Mouse (Mus musculus) stomach, embryonic 14.5 days (tissue): ENCODE measurements around the gene Asah2. TPM values are rescaled to one million over a fixed set of nuclear protein-coding genes. Genes with fewer than 3 reads are reported as not detected.
"Not testable (repeated sequence)": the region's sequence is repeated elsewhere in the genome, so short reads cannot be mapped to it uniquely, and the experiment has no call there.

ENCODE experiments used
- ATAC-seq: fragments of 200-750 bp; cut with Nextera tagmentation; 2 replicates; pipeline ENCODE4 v1.8.0; 2017; ENCODE audit warnings: low read depth, moderate TSS enrichment; ENCODE audit not compliant: insufficient number of reproducible peaks, insufficient read depth, low FRiP score
- H3K27ac ChIP-seq: fragments of 300-500 bp; sonication (generic); 2 replicates; pipeline ENCODE4 v1.5.1; 2014; ENCODE audit warnings: mild to moderate bottlenecking, low read length, moderate library complexity, mixed read lengths
- H3K27me3 ChIP-seq: fragments of 300-500 bp; sonication (generic); 2 replicates; pipeline ENCODE4 v1.6.1; 2014; ENCODE audit warnings: low read length, control low read depth, mixed read lengths; ENCODE audit not compliant: control insufficient read depth, insufficient read depth
- H3K36me3 ChIP-seq: fragments of 300-500 bp; sonication (generic); 2 replicates; pipeline ENCODE4 v1.6.1; 2014; ENCODE audit warnings: mild to moderate bottlenecking, control low read depth, low read length, moderate library complexity, mixed read lengths; ENCODE audit not compliant: control insufficient read depth, insufficient read depth
- H3K4me1 ChIP-seq: fragments of 300-500 bp; sonication (generic); 2 replicates; pipeline ENCODE4 v1.6.1; 2014; ENCODE audit warnings: low read length, control low read depth, mixed read lengths; ENCODE audit not compliant: control insufficient read depth, insufficient read depth
- H3K4me2 ChIP-seq: fragments of 300-500 bp; sonication (generic); replicated peaks from 2 replicates; pipeline ENCODE4 v1.6.1; 2014; ENCODE audit warnings: low read depth, low read length, control low read depth
- H3K4me3 ChIP-seq: fragments of 300-500 bp; sonication (generic); 2 replicates; pipeline ENCODE4 v1.5.1; 2014; ENCODE audit warnings: low read depth, low read length, control low read depth
- H3K9ac ChIP-seq: fragments of 300-500 bp; sonication (generic); replicated peaks from 2 replicates; pipeline ENCODE4 v1.6.1; 2014; ENCODE audit warnings: low read depth, mild to moderate bottlenecking, control low read depth, low read length, moderate library complexity, mixed read lengths
- H3K9me3 ChIP-seq: fragments of 300-500 bp; sonication (generic); 2 replicates; pipeline ENCODE4 v1.6.1; 2016; ENCODE audit warnings: low read depth, low read length, control low read depth; ENCODE audit not compliant: control insufficient read depth
- WGBS: fragments of 180-500 bp; shearing (Covaris S2); extraction: QIAGEN DNeasy Blood & Tissue Kit; methylation state at CpG from one replicate; pipeline ENCODE4 v1.1.7; 2014; 5-methylcytosine and 5-hydroxymethylcytosine counted together
- polyA plus RNA-seq: library from polyadenylated mRNA; unstranded; fragments of >200 nt; fragmentation: Nextera tagmentation; extraction: Ambion mirVana; gene quantifications from 2 replicates; pipeline ENCODE4 v1.2.1, GENCODE M21; 2014

The Asah2 gene
- polyA plus RNA-seq, 1 experiment from 2014 or later: 2.2 TPM

DNA sequence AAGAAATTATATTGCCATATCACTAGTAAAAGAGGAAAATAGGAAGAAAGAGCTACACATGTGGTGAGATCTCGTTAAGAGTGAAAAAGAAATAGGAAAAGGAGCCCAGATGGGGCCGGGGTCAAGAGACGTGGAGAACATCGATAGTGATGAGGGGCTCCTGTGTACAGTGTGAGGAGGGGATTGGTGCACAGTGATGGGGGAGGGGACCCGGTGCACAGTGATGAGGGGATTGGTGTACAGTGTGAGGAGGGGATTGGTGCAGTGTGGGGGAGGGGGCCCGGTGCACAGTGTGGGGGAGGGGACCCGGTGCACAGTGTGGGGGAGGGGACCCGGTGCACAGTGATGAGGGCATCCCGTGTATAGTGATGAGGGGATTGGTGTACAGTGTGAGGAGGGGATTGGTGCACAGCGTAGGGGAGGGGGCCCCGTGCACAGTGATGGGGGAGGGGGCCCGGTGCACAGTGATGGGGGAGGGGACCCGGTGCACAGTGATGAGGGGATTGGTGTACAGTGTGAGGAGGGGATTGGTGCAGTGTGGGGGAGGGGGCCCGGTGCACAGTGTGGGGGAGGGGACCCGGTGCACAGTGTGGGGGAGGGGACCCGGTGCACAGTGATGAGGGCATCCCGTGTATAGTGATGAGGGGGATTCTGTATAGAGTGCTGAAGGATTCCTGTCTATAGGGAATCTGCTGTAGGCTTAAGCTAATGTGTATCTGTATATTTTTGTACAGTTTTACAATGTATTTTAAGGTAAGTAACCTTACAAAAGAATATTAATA, 23.9 kb upstream of the Asah2 start:
- H3K27ac ChIP-seq, H3K4me3 ChIP-seq, H3K4me2 ChIP-seq, H3K27me3 ChIP-seq, H3K4me1 ChIP-seq, ATAC-seq, H3K9me3 ChIP-seq, H3K36me3 ChIP-seq, H3K9ac ChIP-seq: not testable (repeated sequence)
- WGBS: 91% methylated on average over 14 of the region's 17 CpGs

DNA sequence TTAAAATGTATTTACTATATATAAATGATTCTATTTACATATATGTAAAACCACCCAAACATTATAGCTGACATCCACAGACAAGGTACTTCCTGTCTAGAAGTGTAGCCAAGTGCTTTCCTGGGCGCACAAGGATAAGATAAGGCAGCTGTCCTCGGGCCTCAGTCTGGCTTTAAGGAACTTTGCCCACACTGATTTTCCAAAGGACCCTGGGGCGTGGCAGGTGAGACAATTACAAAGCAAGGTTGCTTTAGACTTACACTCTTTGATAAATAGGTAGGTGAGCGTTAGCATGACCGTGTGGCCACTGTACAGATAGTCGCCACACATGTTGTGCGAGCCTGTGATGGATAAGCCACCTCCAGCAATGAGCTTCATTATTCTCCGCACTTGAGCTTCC, 21.3 kb upstream of the Asah2 start:
- Histone ChIP-seq H3K27ac (no peak overlapping the region), H3K4me3 (no peak overlapping the region), H3K9me3 (no peaks in the 10 kb centered on the region), H3K9ac (no peak overlapping the region), H3K4me1 (no peaks in the 10 kb centered on the region), H3K27me3 (no peaks in the 10 kb centered on the region), H3K4me2 (no peak overlapping the region), H3K36me3 (peaks cover 8% of the 10 kb centered on the region)
- no peak for ATAC-seq
- WGBS: 82% methylated on average over 8 of the region's 8 CpGs

DNA sequence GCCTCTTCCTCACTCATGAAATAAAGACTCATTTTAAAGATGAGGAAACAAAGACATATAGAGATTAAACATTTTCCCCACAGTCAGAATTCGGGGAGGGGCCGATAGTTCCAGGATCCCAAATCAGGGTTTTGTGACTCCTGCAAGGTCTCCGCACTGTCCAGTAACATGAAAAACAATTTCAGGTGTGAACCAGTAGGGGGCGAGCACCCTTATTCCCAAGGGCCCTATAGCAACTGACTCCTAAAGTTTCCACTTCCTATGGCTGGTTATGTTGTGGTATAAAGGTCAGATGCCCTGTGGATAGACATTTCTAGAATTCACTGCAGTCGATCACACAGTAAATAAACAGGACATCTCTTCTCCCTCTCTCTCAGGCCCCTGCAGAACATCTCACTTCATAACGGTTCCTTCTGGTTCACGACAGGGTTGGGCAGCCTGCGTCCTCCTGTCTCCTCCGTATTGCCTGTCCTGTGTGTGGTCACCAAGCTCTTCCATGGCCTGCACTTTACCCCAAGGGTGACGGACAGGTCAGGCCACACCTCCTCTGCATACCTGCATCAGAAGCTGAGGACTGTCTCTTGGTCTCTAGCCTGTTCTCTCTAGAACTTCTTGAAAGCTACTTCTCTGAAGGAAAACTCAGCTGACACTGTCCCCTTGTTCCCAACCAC, 19.3 kb upstream of the Asah2 start:
- WGBS: 72% methylated on average over 10 of the region's 10 CpGs
- peaks cover 12% of the 10 kb centered on the region for H3K36me3 ChIP-seq
- ATAC-seq: peak; percentile 61; the same call in 1 of the 2 replicates
- H3K4me2 ChIP-seq: no peak overlapping the region
- H3K9ac ChIP-seq: no peak overlapping the region
- H3K4me3 ChIP-seq: no peak overlapping the region
- H3K27ac ChIP-seq: no peak overlapping the region
- no peaks in the 10 kb centered on the region for H3K27me3 ChIP-seq
- no peaks in the 10 kb centered on the region for H3K9me3 ChIP-seq
- no peaks in the 10 kb centered on the region for H3K4me1 ChIP-seq

DNA sequence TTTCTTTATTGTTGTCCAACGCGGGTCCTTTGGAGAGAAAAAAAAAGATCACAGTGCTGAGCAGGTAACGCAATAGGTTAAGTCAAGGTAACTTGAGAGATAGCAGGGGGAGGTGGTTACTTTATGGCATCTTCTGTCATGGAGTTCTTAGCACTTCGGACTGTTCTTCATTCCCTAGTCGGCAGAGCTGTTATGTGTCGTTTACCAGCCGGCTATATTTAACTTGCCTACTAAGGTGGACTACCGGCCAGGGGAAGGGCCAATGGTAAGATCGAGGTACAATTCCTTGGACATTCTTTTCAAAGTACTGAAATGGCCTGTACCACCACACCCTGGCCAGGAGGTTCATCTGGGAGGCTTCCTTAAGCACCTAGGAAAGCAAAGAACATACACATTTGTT, 16.1 kb upstream of the Asah2 start:
- 93% methylated on average over 9 of the region's 9 CpGs for WGBS
- Histone ChIP-seq H3K9ac (no peak overlapping the region), H3K36me3 (peaks cover 12% of the 10 kb centered on the region), H3K4me3 (no peak overlapping the region), H3K9me3 (no peaks in the 10 kb centered on the region), H3K4me1 (no peaks in the 10 kb centered on the region), H3K27ac (no peak overlapping the region), H3K4me2 (no peak overlapping the region), H3K27me3 (no peaks in the 10 kb centered on the region)
- ATAC-seq: no peak

DNA sequence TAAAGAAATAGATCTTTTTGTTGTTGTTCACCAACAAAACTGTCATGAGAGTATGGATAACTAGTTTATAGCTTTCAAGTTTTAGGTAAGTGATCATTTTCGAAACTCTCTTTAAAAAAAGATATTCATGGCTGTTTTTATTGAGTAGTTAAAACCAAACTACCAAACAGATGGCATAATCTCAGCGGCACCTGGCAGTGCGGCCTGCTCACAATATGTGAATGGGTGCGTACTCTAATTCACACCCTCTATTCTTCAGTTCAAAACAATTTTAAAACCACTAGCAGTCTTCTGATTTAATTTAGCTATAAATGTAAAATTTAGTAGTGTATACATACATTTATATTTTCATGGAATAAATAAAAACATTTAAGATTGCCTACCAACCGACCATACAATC, 15.2 kb upstream of the Asah2 start:
- no peaks in the 10 kb centered on the region for H3K27me3 ChIP-seq
- H3K9me3 ChIP-seq: no peaks in the 10 kb centered on the region
- no peak overlapping the region for H3K9ac ChIP-seq
- H3K36me3 ChIP-seq: peaks cover 8% of the 10 kb centered on the region; the same call in 1 of the 2 replicates
- no peaks in the 10 kb centered on the region for H3K4me1 ChIP-seq
- ATAC-seq: no peak
- H3K27ac ChIP-seq: no peak overlapping the region
- no peak overlapping the region for H3K4me2 ChIP-seq
- H3K4me3 ChIP-seq: no peak overlapping the region
- WGBS: 93% methylated on average over 5 of the region's 5 CpGs

DNA sequence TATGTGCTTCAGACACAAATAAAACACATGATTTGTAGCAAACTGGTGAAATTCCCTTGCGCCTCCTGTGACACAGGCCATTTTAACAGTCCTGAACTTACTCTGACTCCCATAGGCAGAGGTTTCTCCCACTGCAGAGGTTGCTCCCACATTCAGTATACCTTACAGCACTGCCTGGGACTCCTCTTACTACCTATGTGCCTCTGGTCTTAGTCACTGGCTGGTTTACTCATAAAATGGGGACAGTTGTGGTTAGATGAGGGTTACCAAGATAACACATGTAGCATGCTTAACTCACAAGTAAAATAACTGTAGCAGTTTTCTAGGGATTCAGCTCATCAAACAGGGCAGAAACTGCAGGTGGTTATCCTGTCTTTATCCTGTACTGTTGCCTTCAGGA, 12.8 kb upstream of the Asah2 start:
- Histone ChIP-seq H3K4me3 (no peak overlapping the region), H3K9me3 (no peaks in the 10 kb centered on the region), H3K27me3 (no peaks in the 10 kb centered on the region), H3K4me2 (no peak overlapping the region), H3K4me1 (no peaks in the 10 kb centered on the region), H3K9ac (no peak overlapping the region), H3K36me3 (peaks cover 8% of the 10 kb centered on the region; the same call in 1 of the 2 replicates), H3K27ac (no peak overlapping the region)
- 89% methylated on average over 1 of the region's 1 CpGs for WGBS
- no peak for ATAC-seq

DNA sequence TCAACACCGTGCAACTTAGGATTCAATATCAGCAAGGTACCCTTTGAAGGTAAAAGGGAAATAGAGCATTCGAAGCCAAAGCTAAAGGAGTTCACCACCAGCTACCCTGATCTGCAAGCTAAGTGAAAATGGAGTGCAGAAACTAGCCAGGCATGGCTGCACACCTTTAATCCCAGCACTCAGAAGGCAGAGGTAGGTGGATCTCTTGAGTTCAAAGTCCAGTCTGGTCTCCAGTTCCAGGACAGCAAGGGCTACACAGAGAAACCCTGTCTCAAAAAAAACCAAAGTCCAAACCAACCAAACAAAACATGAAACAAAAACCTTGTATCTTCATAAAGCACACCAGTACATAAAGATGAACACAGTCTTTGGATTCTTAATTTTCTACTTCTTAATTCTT, 11.7 kb upstream of the Asah2 start:
- Histone ChIP-seq H3K9ac (no peak overlapping the region), H3K27me3 (no peaks in the 10 kb centered on the region), H3K36me3 (peaks cover 3% of the 10 kb centered on the region; the same call in 1 of the 2 replicates), H3K27ac (no peak overlapping the region), H3K4me1 (no peaks in the 10 kb centered on the region), H3K4me2 (no peak overlapping the region), H3K9me3 (no peaks in the 10 kb centered on the region), H3K4me3 (no peak overlapping the region)
- no peak for ATAC-seq
- WGBS: 93% methylated on average over 2 of the region's 2 CpGs

DNA sequence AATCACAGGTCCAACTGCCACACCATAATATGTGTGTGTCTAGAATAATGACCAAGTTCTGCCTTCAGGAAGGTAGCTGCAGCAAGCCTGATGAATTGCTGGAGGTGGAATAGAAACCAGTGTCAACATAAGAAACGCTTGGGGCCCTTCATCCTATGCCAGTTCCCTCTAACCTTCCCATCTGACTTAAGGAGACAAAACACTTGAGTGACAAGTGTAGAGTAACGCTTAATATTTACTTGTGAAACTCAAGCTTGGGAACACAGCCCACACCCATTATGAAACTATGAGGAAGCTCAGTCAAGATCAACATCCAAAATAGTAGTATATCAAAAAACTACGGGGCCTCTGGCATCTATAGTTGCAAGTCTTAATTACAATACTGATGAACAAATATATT, 10.5 kb upstream of the Asah2 start:
- Histone ChIP-seq H3K4me1 (no peaks in the 10 kb centered on the region), H3K27me3 (no peaks in the 10 kb centered on the region), H3K4me2 (no peak overlapping the region), H3K27ac (no peak overlapping the region), H3K36me3 (no peaks in the 10 kb centered on the region), H3K4me3 (no peak overlapping the region), H3K9ac (no peak overlapping the region), H3K9me3 (no peaks in the 10 kb centered on the region)
- 79% methylated on average over 3 of the region's 3 CpGs for WGBS
- no peak for ATAC-seq
